Mouse (Mus musculus): ENCODE measurements around the gene Chd5. TPM values are rescaled to one million over a fixed set of nuclear protein-coding genes. Genes with fewer than 3 reads are reported as not detected.

The Chd5 gene
- total RNA-seq, 1 experiment from 2014 or later = 0.12 TPM

DNA sequence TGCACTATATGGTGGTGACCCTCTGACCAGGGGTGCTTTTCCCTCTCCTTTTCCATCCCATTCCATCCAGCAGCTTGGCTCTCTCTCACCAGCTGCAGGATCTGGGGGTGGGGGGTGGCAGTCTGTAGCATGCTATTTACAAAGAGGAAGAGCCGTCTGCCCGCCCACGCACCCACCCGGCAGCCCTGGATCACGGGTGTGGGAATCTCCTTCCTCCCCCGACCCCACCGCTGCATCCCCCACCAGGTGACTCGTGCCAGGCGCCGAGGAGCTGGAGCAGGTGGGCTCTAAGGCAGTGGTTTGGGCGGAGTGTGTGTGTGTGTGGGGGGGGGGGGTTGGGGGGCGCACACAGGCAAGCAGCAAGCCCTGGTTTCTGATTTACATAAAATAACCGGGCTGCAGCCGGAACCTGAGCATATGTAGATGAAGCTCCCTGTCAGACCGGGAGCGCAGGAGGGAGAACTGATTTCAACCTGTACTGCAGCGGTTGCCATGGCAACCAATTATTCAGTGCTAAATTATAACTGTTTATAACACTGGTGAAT lies 11.5 kb downstream of the Chd5 start:
- ATAC-seq (ENCODE audit: extremely low read depth, insufficient number of reproducible peaks, low FRiP score, poor library complexity, severe bottlenecking) = no peak

DNA sequence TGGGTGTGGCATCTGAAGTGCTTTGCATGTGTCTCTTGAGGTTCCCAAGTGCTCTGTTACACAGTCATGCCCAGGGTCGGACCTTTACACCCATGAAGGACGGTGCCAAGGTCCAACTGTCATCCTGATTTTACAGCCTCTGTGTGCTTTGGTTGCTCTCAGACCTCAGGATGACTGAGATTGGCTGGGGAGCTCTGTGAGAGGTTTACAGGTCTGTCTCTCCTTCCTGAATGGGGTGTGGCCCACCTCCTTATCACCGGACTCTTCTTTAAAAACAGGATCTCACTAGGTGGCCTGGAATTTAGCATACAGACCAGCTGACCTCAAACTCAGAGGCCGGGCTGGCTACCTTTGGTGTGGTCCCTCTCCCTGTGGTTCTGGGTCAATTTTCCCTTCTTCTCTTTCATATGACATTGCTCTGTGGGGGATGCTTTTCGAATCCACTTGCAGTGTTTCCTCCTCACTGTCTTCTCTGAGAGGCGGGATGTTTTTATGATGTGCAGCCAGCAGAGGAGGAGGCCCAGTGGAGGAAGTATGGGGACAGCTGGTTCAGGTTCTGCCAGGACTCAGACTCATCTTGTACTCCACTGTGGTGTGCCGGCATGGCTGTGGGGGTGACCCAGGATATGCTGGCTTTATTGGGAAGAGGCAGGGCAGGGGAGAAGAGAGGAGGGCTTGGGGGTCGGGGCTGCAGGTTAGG lies 12.4 kb downstream of the Chd5 start:
- no peak for ATAC-seq (ENCODE audit: extremely low read depth, insufficient number of reproducible peaks, low FRiP score, poor library complexity, severe bottlenecking)

GRCm38 (mm10) chr4:152351422-152352305 lies 13.2 kb downstream of the Chd5 start:
- ATAC-seq (ENCODE audit: extremely low read depth, insufficient number of reproducible peaks, low FRiP score, poor library complexity, severe bottlenecking) = no peak

DNA sequence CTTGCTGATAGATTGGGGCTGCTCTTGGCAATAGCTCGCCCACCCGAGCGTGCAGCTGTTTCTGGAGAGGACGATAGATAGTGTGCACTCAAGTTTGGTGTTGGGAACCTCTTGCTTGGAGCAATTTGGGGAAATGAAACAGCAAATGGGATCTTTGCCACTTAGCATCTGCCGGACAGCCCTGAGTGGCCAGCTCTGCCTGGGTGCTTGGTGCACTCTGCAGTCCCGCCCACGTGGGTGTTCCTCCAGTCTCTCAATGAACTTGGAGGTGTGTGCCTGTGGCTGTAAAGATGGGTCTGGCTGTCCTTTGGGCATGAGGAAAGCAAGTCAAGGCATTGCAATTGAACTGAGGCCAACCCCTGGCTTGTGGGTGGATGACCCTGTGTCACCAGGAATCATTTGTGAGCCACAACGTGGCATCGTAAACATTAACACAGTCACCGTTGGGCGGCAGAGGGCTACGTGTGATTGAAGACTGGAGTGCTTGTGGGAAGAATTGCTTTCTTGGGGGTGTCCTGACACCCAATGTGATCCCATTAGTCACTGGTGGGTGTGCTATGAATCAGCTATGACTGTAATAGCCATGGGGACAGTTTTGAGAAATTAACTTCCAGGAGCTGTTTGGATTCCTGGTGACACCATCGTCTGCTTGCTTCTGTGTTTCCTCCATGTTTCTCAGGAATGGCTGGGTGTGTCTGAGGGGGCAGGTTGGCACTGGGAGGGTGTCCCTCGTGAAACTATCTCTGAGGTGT lies 15.6 kb downstream of the Chd5 start:
- no peak for ATAC-seq (ENCODE audit: extremely low read depth, insufficient number of reproducible peaks, low FRiP score, poor library complexity, severe bottlenecking)

GRCm38 (mm10) chr4:152355672-152356071 lies 17.2 kb downstream of the Chd5 start:
- no peak for ATAC-seq (ENCODE audit: extremely low read depth, insufficient number of reproducible peaks, low FRiP score, poor library complexity, severe bottlenecking)

DNA sequence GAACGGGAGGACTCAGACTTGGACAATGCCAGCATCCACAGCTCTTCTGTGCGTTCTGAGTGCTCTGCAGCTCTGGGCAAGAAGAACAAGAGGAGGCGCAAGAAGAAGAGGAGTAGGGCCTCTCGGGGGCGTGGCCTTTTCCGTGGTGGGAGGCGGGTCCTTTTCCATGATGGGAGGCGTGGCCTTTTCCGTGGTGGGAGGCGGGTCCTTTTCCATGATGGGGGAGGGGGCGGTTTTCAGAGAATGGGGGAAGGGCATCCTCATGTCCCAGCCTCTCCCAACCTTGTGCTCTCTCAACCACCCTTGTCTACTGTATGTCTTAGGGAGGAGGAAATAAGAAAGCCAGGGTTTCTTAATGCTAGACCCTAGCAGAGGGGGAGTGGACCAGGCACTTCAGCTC lies 21.2 kb downstream of the Chd5 start:
- no peak for ATAC-seq (ENCODE audit: extremely low read depth, insufficient number of reproducible peaks, low FRiP score, poor library complexity, severe bottlenecking)

- no peak for ATAC-seq (ENCODE audit: extremely low read depth, insufficient number of reproducible peaks, low FRiP score, poor library complexity, severe bottlenecking)
Observed at GRCm38 (mm10) chr4:152360855-152361254, 22.4 kb downstream of the Chd5 start.

DNA sequence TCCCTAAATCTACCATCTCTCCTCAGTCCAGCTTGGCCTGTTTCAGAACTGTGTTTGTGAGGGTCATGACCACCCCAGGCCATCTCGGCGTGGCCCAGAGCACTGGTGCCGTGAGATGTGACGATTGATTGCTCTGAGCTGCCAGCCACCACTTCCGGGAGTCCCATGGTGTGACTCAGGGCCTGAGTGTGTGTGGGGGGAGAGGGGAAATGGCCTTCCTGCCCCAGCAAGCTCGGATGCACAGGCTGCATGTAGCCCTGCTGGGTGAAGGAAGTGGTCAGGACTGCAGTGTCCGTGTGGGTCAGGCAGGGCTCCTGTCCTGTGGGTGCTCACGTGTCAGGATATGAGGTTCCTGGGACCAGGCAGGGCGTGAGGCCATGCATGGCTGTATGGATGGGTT lies 23.7 kb downstream of the Chd5 start:
- peak; percentile 22; the same call in 1 of the 2 replicates for ATAC-seq (ENCODE audit: extremely low read depth, insufficient number of reproducible peaks, low FRiP score, poor library complexity, severe bottlenecking)

GRCm38 (mm10) chr4:152365228-152365627 lies 26.8 kb downstream of the Chd5 start:
- ATAC-seq (ENCODE audit: extremely low read depth, insufficient number of reproducible peaks, low FRiP score, poor library complexity, severe bottlenecking) = no peak

GRCm38 (mm10) chr4:152382528-152383252 lies 44.2 kb downstream of the Chd5 start:
- no peak for ATAC-seq (ENCODE audit: extremely low read depth, insufficient number of reproducible peaks, low FRiP score, poor library complexity, severe bottlenecking)

GRCm38 (mm10) chr4:152385644-152386043 lies 47.2 kb downstream of the Chd5 start:
- ATAC-seq (ENCODE audit: extremely low read depth, insufficient number of reproducible peaks, low FRiP score, poor library complexity, severe bottlenecking) = no peak

GRCm38 (mm10) chr4:152392192-152392591 lies 53.7 kb downstream of the Chd5 start:
- no peak for ATAC-seq (ENCODE audit: extremely low read depth, insufficient number of reproducible peaks, low FRiP score, poor library complexity, severe bottlenecking)

- no peak for ATAC-seq (ENCODE audit: extremely low read depth, insufficient number of reproducible peaks, low FRiP score, poor library complexity, severe bottlenecking)
Observed at GRCm38 (mm10) chr4:152392627-152393026, 54.2 kb downstream of the Chd5 start.

DNA sequence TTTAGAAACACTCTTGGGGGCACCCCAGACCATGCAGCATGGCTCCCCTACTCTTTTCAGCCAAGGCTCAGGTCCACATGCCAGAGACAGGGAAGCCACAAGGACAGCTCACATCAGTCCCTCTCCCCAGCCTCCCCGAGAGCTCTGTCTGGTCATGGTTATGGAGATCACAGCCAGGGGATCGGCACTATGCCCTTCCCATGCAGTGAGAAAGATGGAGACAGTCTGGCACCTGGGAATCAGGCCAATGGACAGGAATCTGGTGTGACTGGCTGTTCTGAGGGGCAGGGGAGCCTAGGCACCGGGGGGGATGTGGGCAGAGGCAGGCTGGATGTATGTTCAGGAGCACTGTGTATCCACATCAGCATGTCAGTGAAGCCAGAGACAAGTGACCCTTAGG lies 60.5 kb downstream of the Chd5 start:
- ATAC-seq (ENCODE audit: extremely low read depth, insufficient number of reproducible peaks, low FRiP score, poor library complexity, severe bottlenecking) = no peak

DNA sequence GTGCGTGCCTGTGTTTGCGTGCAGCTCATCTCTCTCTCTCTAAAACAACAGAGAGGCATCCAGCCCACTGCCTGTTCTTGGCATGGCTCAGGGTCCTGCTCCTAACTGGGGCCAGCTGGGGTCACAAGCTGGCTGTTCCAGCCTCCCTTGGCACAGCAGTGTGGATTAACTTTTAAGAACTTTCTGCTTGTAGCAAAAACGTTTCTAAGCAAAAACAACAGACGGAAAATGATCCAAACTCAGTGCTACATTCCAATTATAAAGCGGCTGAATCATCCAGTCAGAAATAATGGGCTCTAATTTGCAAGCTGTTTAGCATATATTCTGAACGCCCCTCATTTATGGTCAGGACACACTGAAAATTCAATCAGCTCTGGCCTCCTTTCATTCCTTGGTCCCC lies 66.7 kb downstream of the Chd5 start:
- no peak for ATAC-seq (ENCODE audit: extremely low read depth, insufficient number of reproducible peaks, low FRiP score, poor library complexity, severe bottlenecking)

DNA sequence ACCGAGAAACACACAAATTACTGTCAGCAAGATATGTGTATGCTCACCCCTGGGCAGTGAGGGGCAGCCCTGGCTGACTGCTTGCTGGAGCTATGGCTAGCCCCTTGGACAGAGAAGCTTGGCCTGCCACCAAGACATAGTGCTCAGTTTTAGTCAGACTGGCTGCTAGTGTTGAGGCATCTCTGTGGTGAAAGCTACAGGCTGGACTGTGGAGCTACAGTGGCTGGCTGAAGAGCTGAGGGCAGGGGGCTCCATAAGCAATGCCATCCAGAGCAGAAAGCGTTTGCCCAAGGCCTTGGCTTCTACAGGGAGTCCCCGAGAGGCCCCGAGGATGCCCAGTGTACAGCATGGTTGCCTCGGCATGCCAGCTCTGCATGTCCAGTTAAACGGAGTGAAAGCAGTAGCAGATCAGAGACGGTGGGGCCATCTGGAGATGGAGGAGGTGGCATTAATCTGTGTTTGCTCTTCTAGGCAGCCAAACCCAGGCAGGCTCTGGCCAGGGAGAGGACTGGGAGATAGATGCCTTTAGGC lies 67.3 kb downstream of the Chd5 start:
- no peak for ATAC-seq (ENCODE audit: extremely low read depth, insufficient number of reproducible peaks, low FRiP score, poor library complexity, severe bottlenecking)

- no peak for ATAC-seq (ENCODE audit: extremely low read depth, insufficient number of reproducible peaks, low FRiP score, poor library complexity, severe bottlenecking)
Observed at GRCm38 (mm10) chr4:152406531-152406930, 68.1 kb downstream of the Chd5 start.

DNA sequence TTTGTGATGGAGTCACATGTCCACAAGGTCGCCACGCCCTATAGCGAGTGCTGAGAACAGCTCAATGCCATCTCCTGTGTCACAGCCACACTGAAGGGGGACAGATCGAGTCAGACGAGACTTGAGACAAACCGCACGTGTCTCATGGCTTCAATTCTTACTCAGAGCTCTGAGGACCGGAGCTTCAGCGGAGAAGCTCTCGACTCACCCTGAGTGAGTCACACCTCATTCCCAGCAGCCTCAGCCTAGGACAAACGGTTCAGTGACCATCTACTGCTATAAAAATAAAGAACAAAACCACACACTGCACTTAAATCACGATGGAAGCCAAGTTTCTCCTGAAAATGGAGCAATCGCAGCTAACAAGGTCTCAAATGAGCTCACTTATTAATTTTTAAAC lies 72.5 kb downstream of the Chd5 start:
- no peak for ATAC-seq (ENCODE audit: extremely low read depth, insufficient number of reproducible peaks, low FRiP score, poor library complexity, severe bottlenecking)
